Mouse (Mus musculus) kidney, embryonic 14.5 days (tissue): ENCODE results near the gene Mmrn2. TPM values are rescaled to one million over a fixed set of nuclear protein-coding genes. Genes with fewer than 3 reads are reported as not detected.
"Not testable (repeated sequence)": the region's sequence is repeated elsewhere in the genome, so short reads cannot be mapped to it uniquely, and the experiment has no call there.

ENCODE experiments used
- ATAC-seq: fragments of 200-750 bp; cut with Nextera tagmentation; 2 replicates; pipeline ENCODE4 v1.8.0; 2017; ENCODE audit warnings: moderate number of reproducible peaks, mild to moderate bottlenecking, moderate TSS enrichment, moderate library complexity; ENCODE audit not compliant: low FRiP score, low TSS enrichment
- H3K27ac ChIP-seq: fragments of 300-500 bp; sonication (generic); 2 replicates; pipeline ENCODE4 v1.5.1; 2014; ENCODE audit warnings: low read depth, mild to moderate bottlenecking, low read length, moderate library complexity, mixed read lengths
- H3K27me3 ChIP-seq: fragments of 300-500 bp; sonication (generic); 2 replicates; pipeline ENCODE4 v1.6.1; 2014; ENCODE audit warnings: mild to moderate bottlenecking, low read length; ENCODE audit not compliant: control insufficient read depth, insufficient read depth
- H3K36me3 ChIP-seq: fragments of 300-500 bp; sonication (generic); 2 replicates; pipeline ENCODE4 v1.6.1; 2014; ENCODE audit warnings: low read length, mixed read lengths; ENCODE audit not compliant: control insufficient read depth, insufficient read depth
- H3K4me1 ChIP-seq: fragments of 300-500 bp; sonication (generic); 2 replicates; pipeline ENCODE4 v1.6.1; 2014; ENCODE audit warnings: low read length, mixed read lengths; ENCODE audit not compliant: control insufficient read depth, insufficient read depth
- H3K4me2 ChIP-seq: fragments of 300-500 bp; sonication (generic); replicated peaks from 2 replicates; pipeline ENCODE4 v1.6.1; 2014; ENCODE audit warnings: low read depth, mild to moderate bottlenecking, low read length
- H3K4me3 ChIP-seq: fragments of 300-500 bp; sonication (generic); 2 replicates; pipeline ENCODE4 v1.5.1; 2014; ENCODE audit warnings: mild to moderate bottlenecking, low read length
- H3K9ac ChIP-seq: fragments of 300-500 bp; sonication (generic); 2 replicates; pipeline ENCODE4 v1.6.1; 2014; ENCODE audit warnings: low read depth, mild to moderate bottlenecking, low read length, moderate library complexity
- H3K9me3 ChIP-seq: fragments of 300-500 bp; sonication (generic); 2 replicates; pipeline ENCODE4 v1.6.1; 2016; ENCODE audit warnings: low read length; ENCODE audit not compliant: control insufficient read depth
- WGBS: fragments of 180-500 bp; shearing (Covaris S2); extraction: QIAGEN DNeasy Blood & Tissue Kit; methylation state at CpG from one replicate; pipeline ENCODE4 v1.1.7; 2014; 5-methylcytosine and 5-hydroxymethylcytosine counted together
- polyA plus RNA-seq: library from polyadenylated mRNA; unstranded; fragments of >200 nt; fragmentation: Nextera tagmentation; extraction: Ambion mirVana; gene quantifications from 2 replicates; pipeline ENCODE4 v1.2.1, GENCODE M21; 2014

The Mmrn2 gene
- polyA plus RNA-seq, 1 experiment from 2014 or later: 12.1 TPM

GRCm38 (mm10) chr14:34355301-34355700 lies 20.0 kb upstream of the Mmrn2 start, which contains the start of gene Fam25c:
Gene Fam25c, minus strand, starts transcription at chr14:34355433.
- H3K27me3 ChIP-seq: no peaks in the 10 kb centered on the region
- H3K4me3 ChIP-seq: no peak within 1 kb of the TSS
- no peaks in the 10 kb centered on the region for H3K36me3 ChIP-seq
- WGBS: 76% methylated on average over 6 of the region's 6 CpGs
- H3K9ac ChIP-seq: no peak within 1 kb of the TSS
- H3K27ac ChIP-seq: no peak within 1 kb of the TSS
- H3K4me2 ChIP-seq: no peak within 1 kb of the TSS
- no peaks in the 10 kb centered on the region for H3K4me1 ChIP-seq
- H3K9me3 ChIP-seq: no peaks in the 10 kb centered on the region
- ATAC-seq: no peak

GRCm38 (mm10) chr14:34357671-34358455 lies 17.4 kb upstream of the Mmrn2 start:
- H3K27me3 ChIP-seq: no peaks in the 10 kb centered on the region
- H3K27ac ChIP-seq: no peak overlapping the region
- no peak overlapping the region for H3K9ac ChIP-seq
- no peak overlapping the region for H3K4me2 ChIP-seq
- ATAC-seq: no peak
- no peak overlapping the region for H3K4me3 ChIP-seq
- H3K36me3 ChIP-seq: no peaks in the 10 kb centered on the region
- H3K4me1 ChIP-seq: no peaks in the 10 kb centered on the region
- no peaks in the 10 kb centered on the region for H3K9me3 ChIP-seq
- 87% methylated on average over 7 of the region's 7 CpGs for WGBS

GRCm38 (mm10) chr14:34359676-34360244 lies 15.5 kb upstream of the Mmrn2 start:
- Histone ChIP-seq H3K27me3 (no peaks in the 10 kb centered on the region), H3K4me1 (no peaks in the 10 kb centered on the region), H3K27ac (no peak overlapping the region), H3K9ac (no peak overlapping the region), H3K4me3 (no peak overlapping the region), H3K4me2 (no peak overlapping the region), H3K36me3 (no peaks in the 10 kb centered on the region), H3K9me3 (no peaks in the 10 kb centered on the region)
- WGBS: 54% methylated on average over 5 of the region's 5 CpGs
- no peak for ATAC-seq

- Histone ChIP-seq H3K27me3 (no peaks in the 10 kb centered on the region), H3K4me1 (no peaks in the 10 kb centered on the region), H3K9ac (no peak overlapping the region), H3K9me3 (no peaks in the 10 kb centered on the region), H3K4me2 (no peak overlapping the region), H3K27ac (no peak overlapping the region), H3K4me3 (no peak overlapping the region), H3K36me3 (no peaks in the 10 kb centered on the region)
- WGBS: 44% methylated on average over 6 of the region's 6 CpGs
- no peak for ATAC-seq
These were observed 15.0 kb upstream of the Mmrn2 start for GRCm38 (mm10) chr14:34360251-34360650.

GRCm38 (mm10) chr14:34362135-34362534 lies 13.1 kb upstream of the Mmrn2 start:
- Histone ChIP-seq H3K27ac (no peak overlapping the region), H3K4me3 (no peak overlapping the region), H3K9me3 (no peaks in the 10 kb centered on the region), H3K36me3 (no peaks in the 10 kb centered on the region), H3K9ac (no peak overlapping the region), H3K4me1 (no peaks in the 10 kb centered on the region), H3K4me2 (no peak overlapping the region), H3K27me3 (no peaks in the 10 kb centered on the region)
- ATAC-seq: no peak
- 66% methylated on average over 4 of the region's 4 CpGs for WGBS

GRCm38 (mm10) chr14:34362726-34363445 lies 12.4 kb upstream of the Mmrn2 start:
- Histone ChIP-seq H3K36me3 (no peaks in the 10 kb centered on the region), H3K4me3 (peak overlapping the region; percentile 43), H3K4me2 (peak overlapping the region; percentile 80), H3K9ac (peak overlapping the region; percentile 48; the same call in 1 of the 2 replicates), H3K9me3 (no peaks in the 10 kb centered on the region), H3K27ac (no peak overlapping the region), H3K4me1 (no peaks in the 10 kb centered on the region), H3K27me3 (no peaks in the 10 kb centered on the region)
- ATAC-seq: peak; percentile 63
- WGBS: 31% methylated on average over 18 of the region's 18 CpGs

GRCm38 (mm10) chr14:34363490-34364253 lies 11.6 kb upstream of the Mmrn2 start:
- no peak overlapping the region for H3K27ac ChIP-seq
- peak overlapping the region; percentile 43 for H3K4me3 ChIP-seq
- no peaks in the 10 kb centered on the region for H3K4me1 ChIP-seq
- H3K27me3 ChIP-seq: no peaks in the 10 kb centered on the region
- no peaks in the 10 kb centered on the region for H3K9me3 ChIP-seq
- peak overlapping the region; percentile 80 for H3K4me2 ChIP-seq
- 2% methylated on average over 32 of the region's 32 CpGs for WGBS
- peak; percentile 86 for ATAC-seq
- H3K36me3 ChIP-seq: no peaks in the 10 kb centered on the region
- H3K9ac ChIP-seq: peak overlapping the region; percentile 48; the same call in 1 of the 2 replicates

GRCm38 (mm10) chr14:34364254-34365146 lies 10.8 kb upstream of the Mmrn2 start:
- H3K9ac ChIP-seq: peak overlapping the region; percentile 48; the same call in 1 of the 2 replicates
- H3K4me2 ChIP-seq: peak overlapping the region; percentile 80; the same call in 1 of the 2 replicates
- H3K4me1 ChIP-seq, H3K36me3 ChIP-seq, H3K27ac ChIP-seq, H3K27me3 ChIP-seq, H3K9me3 ChIP-seq: not testable (repeated sequence)
- peak overlapping the region; percentile 43 for H3K4me3 ChIP-seq
- 78% methylated on average over 15 of the region's 15 CpGs for WGBS
- peak; percentile 20; the same call in 1 of the 2 replicates for ATAC-seq
